Mouse (Mus musculus): Measurements from ENCODE around the gene Nr6a1. TPM values are rescaled to one million over a fixed set of nuclear protein-coding genes. Genes with fewer than 3 reads are reported as not detected.
A peak's percentile ranks its signal among the peaks of the same experiment; 100 is the strongest.

Gene Nr6a1
- 1.9 and 2.0 TPM in 2 replicates for polyA plus RNA-seq (2015; fragmentation: Nextera tagmentation; extraction: Ambion mirVana)

GRCm38 (mm10) chr2:38927115-38927979, at the start of gene Nr6a1:
Nr6a1 (minus strand) TSS chr2:38927688.
- H3K9ac ChIP-seq (replicated peaks): no peak within 1 kb of the TSS

GRCm38 (mm10) chr2:38975941-38976805, 48.7 kb upstream of the Nr6a1 start:
- Histone ChIP-seq H3K4me3 (replicated peaks) (no peak overlapping the region), H3K4me2 (replicated peaks) (no peak overlapping the region), H3K27me3 (no peaks in the 10 kb centered on the region), H3K27ac (no peak overlapping the region), H3K9me3 (no peaks in the 10 kb centered on the region), H3K4me1 (replicated peaks) (no peaks in the 10 kb centered on the region; the same call in 1 of the 2 replicates), H3K9ac (replicated peaks) (no peak overlapping the region), H3K36me3 (no peaks in the 10 kb centered on the region)
- ATAC-seq: no peak
- 84% methylated on average over 21 of the region's 21 CpGs for WGBS

More at GRCm38 (mm10) chr2:38927115-38927979, at the start of gene Nr6a1:
- Histone ChIP-seq H3K4me3 (replicated peaks) (peak within 1 kb of the TSS; percentile 72), H3K9me3 (no peaks in the 10 kb centered on the region), H3K4me2 (replicated peaks) (peak within 1 kb of the TSS; percentile 99), H3K27me3 (peaks cover 35% of the 10 kb centered on the region), H3K36me3 (no peaks in the 10 kb centered on the region), H3K27ac (no peak within 1 kb of the TSS), H3K4me1 (replicated peaks) (peaks cover 28% of the 10 kb centered on the region)
- ATAC-seq: peak; percentile 41
- WGBS: 11% methylated on average over 15 of the region's 19 CpGs

- Histone ChIP-seq H3K36me3 (no peaks in the 10 kb centered on the region), H3K9ac (replicated peaks) (no peak overlapping the region), H3K4me2 (replicated peaks) (no peak overlapping the region), H3K4me1 (replicated peaks) (no peaks in the 10 kb centered on the region; the same call in 1 of the 2 replicates), H3K27ac (no peak overlapping the region), H3K27me3 (no peaks in the 10 kb centered on the region), H3K4me3 (replicated peaks) (no peak overlapping the region), H3K9me3 (no peaks in the 10 kb centered on the region)
- ATAC-seq: no peak
- 88% methylated on average over 3 of the region's 3 CpGs for WGBS
Measured at GRCm38 (mm10) chr2:38975181-38975580, 47.7 kb upstream of the Nr6a1 start.

- Histone ChIP-seq H3K4me2 (replicated peaks) (no peak overlapping the region), H3K4me3 (replicated peaks) (no peak overlapping the region), H3K9me3 (no peaks in the 10 kb centered on the region), H3K27me3 (no peaks in the 10 kb centered on the region), H3K27ac (no peak overlapping the region), H3K9ac (replicated peaks) (no peak overlapping the region), H3K36me3 (no peaks in the 10 kb centered on the region), H3K4me1 (replicated peaks) (no peaks in the 10 kb centered on the region; the same call in 1 of the 2 replicates)
- no peak for ATAC-seq
- WGBS: 63% methylated on average over 2 of the region's 2 CpGs
Measured at GRCm38 (mm10) chr2:38974171-38974570, 46.7 kb upstream of the Nr6a1 start.

- H3K4me2 ChIP-seq (replicated peaks): no peak overlapping the region
- H3K9me3 ChIP-seq: no peaks in the 10 kb centered on the region
- no peak overlapping the region for H3K9ac ChIP-seq (replicated peaks)
- no peak overlapping the region for H3K27ac ChIP-seq
- 86% methylated on average over 7 of the region's 7 CpGs for WGBS
- no peaks in the 10 kb centered on the region for H3K36me3 ChIP-seq
- no peaks in the 10 kb centered on the region; the same call in 1 of the 2 replicates for H3K4me1 ChIP-seq (replicated peaks)
- ATAC-seq: no peak
- H3K27me3 ChIP-seq: no peaks in the 10 kb centered on the region
- no peak overlapping the region for H3K4me3 ChIP-seq (replicated peaks)
Measured at GRCm38 (mm10) chr2:38973701-38974100, 46.2 kb upstream of the Nr6a1 start.

GRCm38 (mm10) chr2:38973223-38973622, 45.7 kb upstream of the Nr6a1 start:
- no peak overlapping the region for H3K9ac ChIP-seq (replicated peaks)
- no peaks in the 10 kb centered on the region for H3K27me3 ChIP-seq
- H3K4me1 ChIP-seq (replicated peaks): no peaks in the 10 kb centered on the region; the same call in 1 of the 2 replicates
- no peak overlapping the region for H3K27ac ChIP-seq
- H3K36me3 ChIP-seq: no peaks in the 10 kb centered on the region
- H3K4me3 ChIP-seq (replicated peaks): no peak overlapping the region
- ATAC-seq: no peak
- WGBS: 37% methylated on average over 2 of the region's 2 CpGs
- H3K9me3 ChIP-seq: no peaks in the 10 kb centered on the region
- no peak overlapping the region for H3K4me2 ChIP-seq (replicated peaks)

GRCm38 (mm10) chr2:38970057-38970456, 42.6 kb upstream of the Nr6a1 start:
- Histone ChIP-seq H3K36me3 (no peaks in the 10 kb centered on the region), H3K4me3 (replicated peaks) (no peak overlapping the region), H3K9me3 (no peaks in the 10 kb centered on the region), H3K4me2 (replicated peaks) (no peak overlapping the region), H3K27ac (no peak overlapping the region), H3K27me3 (no peaks in the 10 kb centered on the region), H3K9ac (replicated peaks) (no peak overlapping the region), H3K4me1 (replicated peaks) (no peaks in the 10 kb centered on the region; the same call in 1 of the 2 replicates)
- ATAC-seq: no peak
- WGBS: 79% methylated on average over 5 of the region's 5 CpGs

GRCm38 (mm10) chr2:38969650-38970049, 42.2 kb upstream of the Nr6a1 start:
- H3K36me3 ChIP-seq: no peaks in the 10 kb centered on the region
- no peak overlapping the region for H3K9ac ChIP-seq (replicated peaks)
- H3K27me3 ChIP-seq: no peaks in the 10 kb centered on the region
- ATAC-seq: no peak
- no peaks in the 10 kb centered on the region; the same call in 1 of the 2 replicates for H3K4me1 ChIP-seq (replicated peaks)
- WGBS: 94% methylated on average over 2 of the region's 2 CpGs
- H3K4me2 ChIP-seq (replicated peaks): no peak overlapping the region
- H3K9me3 ChIP-seq: no peaks in the 10 kb centered on the region
- no peak overlapping the region for H3K4me3 ChIP-seq (replicated peaks)
- no peak overlapping the region for H3K27ac ChIP-seq

- no peak overlapping the region for H3K4me2 ChIP-seq (replicated peaks)
- H3K9ac ChIP-seq (replicated peaks): no peak overlapping the region
- no peaks in the 10 kb centered on the region for H3K9me3 ChIP-seq
- H3K4me3 ChIP-seq (replicated peaks): no peak overlapping the region
- H3K27ac ChIP-seq: no peak overlapping the region
- no peaks in the 10 kb centered on the region for H3K36me3 ChIP-seq
- no peak for ATAC-seq
- H3K4me1 ChIP-seq (replicated peaks): no peaks in the 10 kb centered on the region
- WGBS: 59% methylated on average over 4 of the region's 4 CpGs
- H3K27me3 ChIP-seq: no peaks in the 10 kb centered on the region
Measured at GRCm38 (mm10) chr2:38964198-38964597, 36.7 kb upstream of the Nr6a1 start.

GRCm38 (mm10) chr2:38957671-38958223, 30.3 kb upstream of the Nr6a1 start:
- no peak overlapping the region for H3K27ac ChIP-seq
- WGBS: 90% methylated on average over 5 of the region's 5 CpGs
- no peaks in the 10 kb centered on the region for H3K9me3 ChIP-seq
- ATAC-seq: no peak
- H3K36me3 ChIP-seq: no peaks in the 10 kb centered on the region
- H3K4me1 ChIP-seq (replicated peaks): no peaks in the 10 kb centered on the region
- H3K27me3 ChIP-seq: no peaks in the 10 kb centered on the region
- H3K4me3 ChIP-seq (replicated peaks): no peak overlapping the region
- H3K4me2 ChIP-seq (replicated peaks): no peak overlapping the region
- H3K9ac ChIP-seq (replicated peaks): no peak overlapping the region

- H3K27me3 ChIP-seq: no peaks in the 10 kb centered on the region
- no peak for ATAC-seq
- H3K4me2 ChIP-seq (replicated peaks): no peak overlapping the region
- H3K9ac ChIP-seq (replicated peaks): no peak overlapping the region
- no peaks in the 10 kb centered on the region for H3K4me1 ChIP-seq (replicated peaks)
- WGBS: 84% methylated on average over 2 of the region's 2 CpGs
- no peak overlapping the region for H3K27ac ChIP-seq
- H3K4me3 ChIP-seq (replicated peaks): no peak overlapping the region
- no peaks in the 10 kb centered on the region for H3K36me3 ChIP-seq
- no peaks in the 10 kb centered on the region for H3K9me3 ChIP-seq
Measured at GRCm38 (mm10) chr2:38956062-38956461, 28.6 kb upstream of the Nr6a1 start.
